8 mouse cellular contexts compared by ENCODE assay signal in the genomic region with DNA sequence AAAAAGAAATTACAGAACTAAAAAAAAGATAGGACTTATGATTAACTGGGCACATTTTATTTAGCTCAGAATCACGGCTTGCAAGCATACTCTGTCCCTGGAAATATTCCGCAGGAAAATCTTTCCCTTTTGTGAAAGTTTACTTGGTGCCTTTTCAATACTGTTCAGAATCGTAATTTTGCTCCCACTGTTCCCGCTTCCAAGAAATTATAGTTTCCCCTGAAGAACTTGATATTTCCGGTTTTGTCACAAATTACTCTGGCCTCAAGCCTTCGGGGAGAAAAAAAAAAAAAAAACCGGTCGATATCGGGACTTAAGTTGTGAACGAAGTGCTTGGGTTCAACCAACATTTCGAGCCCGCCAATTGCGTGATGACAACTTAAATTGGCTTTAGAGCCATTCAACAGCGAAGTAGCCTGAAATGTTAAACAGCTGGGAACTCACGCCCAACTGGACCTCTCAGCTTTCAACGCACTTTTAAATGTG.
A peak's percentile ranks its signal among the peaks of the same experiment; 100 is the strongest.
DNase-seq lines count a peak whose midpoint lies in the region; ATAC-seq lines count a peak whose summit lies in the region.

No protein-coding gene starts in this region.

- ATAC-seq in midbrain, embryonic 13.5 days, result no peak; the same call in 1 of the 2 replicates

- WGBS in heart, embryonic 10.5 days, result under 1% methylated on average over 16 of the region's 16 CpGs
- 0% methylated on average over 16 of the region's 16 CpGs for WGBS in midbrain, embryonic 13.5 days

- peaks cover 46% of the 10 kb centered on the region for H3K27me3 ChIP-seq in heart, embryonic 10.5 days (ENCODE audit: insufficient read depth, poor library complexity, severe bottlenecking)
- peaks cover 18% of the 10 kb centered on the region; the same call in 1 of the 2 replicates for H3K27me3 ChIP-seq in midbrain, embryonic 13.5 days

- peak overlapping the region; percentile 59 for H3K4me2 ChIP-seq in midbrain, embryonic 13.5 days (replicated peaks)

- intact Hi-C loops in gastrocnemius, postnatal 36 days (cut with DNase I), result loop anchor here (5.0 kb wide), 1 partner anchor 85 kb away; the partner anchor contains the start of gene Commd3

- peak overlapping the region; percentile 73 for H3K27ac ChIP-seq in heart, embryonic 10.5 days
- H3K27ac ChIP-seq in midbrain, embryonic 13.5 days, result peak overlapping the region; percentile 48; the same call in 1 of the 2 replicates

- H3K9me3 ChIP-seq in heart, embryonic 10.5 days, result no peaks in the 10 kb centered on the region
- H3K9me3 ChIP-seq in midbrain, embryonic 13.5 days, result no peaks in the 10 kb centered on the region

- H3K36me3 ChIP-seq in heart, embryonic 10.5 days, result no peaks in the 10 kb centered on the region
- H3K36me3 ChIP-seq in midbrain, embryonic 13.5 days, result no peaks in the 10 kb centered on the region

- H3K9ac ChIP-seq in midbrain, embryonic 13.5 days (replicated peaks), result peak overlapping the region; percentile 64

- no peaks in the 10 kb centered on the region for H3K4me1 ChIP-seq in heart, embryonic 10.5 days
- 0 out of 2 replicates have a peak, but pooled peaks cover 2% of the 10 kb centered on the region for H3K4me1 ChIP-seq in midbrain, embryonic 13.5 days (replicated peaks)

- peak; percentile 8 for DNase-seq in gastrocnemius, postnatal 10 days
- DNase-seq in gastrocnemius, postnatal 36 days, result no peak
- DNase-seq in R1 (ENCODE audit: low read depth, low spot score), result peak; percentile 27
- DNase-seq in heart, embryonic 10.5 days (ENCODE audit: low spot score), result no peak
- DNase-seq in kidney, postnatal 14 days, result peak; percentile 19
- DNase-seq in ovary, postnatal 14 days (ENCODE audit: low spot score), result no peak
- no peak for DNase-seq in adrenal gland, adult 18-20 months (ENCODE audit: low spot score in 2 of 2)

- peak overlapping the region; percentile 70 for H3K4me3 ChIP-seq in heart, embryonic 10.5 days
- peak overlapping the region; percentile 59 for H3K4me3 ChIP-seq in midbrain, embryonic 13.5 days (replicated peaks)

Comparison
In these comparisons a context has a peak if more than half of its experiments do, and no peak if none do; other contexts are left out.
1. DNase-seq: peak in gastrocnemius, postnatal 10 days (single experiment), R1 (single experiment) and kidney, postnatal 14 days (single experiment); none in gastrocnemius, postnatal 36 days (0 of 2), heart, embryonic 10.5 days (single experiment), ovary, postnatal 14 days (single experiment) and adrenal gland, adult 18-20 months (0 of 2).